Mouse (Mus musculus): ENCODE data around the gene Rgl2. TPM values are rescaled to one million over a fixed set of nuclear protein-coding genes. Genes with fewer than 3 reads are reported as not detected.

The Rgl2 gene
- total and polyA plus RNA-seq, 2 experiments from 2014 or later, result 38.2 to 83.0 TPM

- Histone ChIP-seq H3K4me1 (ENCODE audit: insufficient read depth, low read length) (0 out of 2 replicates have a peak, but pooled peaks cover 5% of the 10 kb centered on the region), H3K4me3 (ENCODE audit: low read depth, low read length) (peak overlapping the region; percentile 89), H3K27me3 (ENCODE audit: insufficient read depth, low read length) (no peaks in the 10 kb centered on the region), H3K27ac (ENCODE audit: low read depth, low read length) (0 out of 2 replicates have a peak overlapping the region, but pooled peaks have one; percentile 62), H3K36me3 (ENCODE audit: insufficient read depth, low read length) (peaks cover 5% of the 10 kb centered on the region), H3K9me3 (ENCODE audit: low read length) (no peaks in the 10 kb centered on the region), H3K4me2 (ENCODE audit: low read depth, low read length, poor library complexity, severe bottlenecking) (peak overlapping the region; percentile 99), H3K9ac (replicated peaks; ENCODE audit: low read length, poor library complexity, severe bottlenecking) (peak overlapping the region; percentile 71)
- no peak for ATAC-seq (ENCODE audit: low FRiP score)
- TF ChIP-seq CTCF (IDR thresholded peaks at IDR 0.05), result no peak
- no peak for DNase-seq (ENCODE audit: low spot score)
- WGBS, result 66% methylated on average over 21 of the region's 21 CpGs
These were observed 944 bp upstream of the Rgl2 start for GRCm38 (mm10) chr17:33928251-33928947.

DNA sequence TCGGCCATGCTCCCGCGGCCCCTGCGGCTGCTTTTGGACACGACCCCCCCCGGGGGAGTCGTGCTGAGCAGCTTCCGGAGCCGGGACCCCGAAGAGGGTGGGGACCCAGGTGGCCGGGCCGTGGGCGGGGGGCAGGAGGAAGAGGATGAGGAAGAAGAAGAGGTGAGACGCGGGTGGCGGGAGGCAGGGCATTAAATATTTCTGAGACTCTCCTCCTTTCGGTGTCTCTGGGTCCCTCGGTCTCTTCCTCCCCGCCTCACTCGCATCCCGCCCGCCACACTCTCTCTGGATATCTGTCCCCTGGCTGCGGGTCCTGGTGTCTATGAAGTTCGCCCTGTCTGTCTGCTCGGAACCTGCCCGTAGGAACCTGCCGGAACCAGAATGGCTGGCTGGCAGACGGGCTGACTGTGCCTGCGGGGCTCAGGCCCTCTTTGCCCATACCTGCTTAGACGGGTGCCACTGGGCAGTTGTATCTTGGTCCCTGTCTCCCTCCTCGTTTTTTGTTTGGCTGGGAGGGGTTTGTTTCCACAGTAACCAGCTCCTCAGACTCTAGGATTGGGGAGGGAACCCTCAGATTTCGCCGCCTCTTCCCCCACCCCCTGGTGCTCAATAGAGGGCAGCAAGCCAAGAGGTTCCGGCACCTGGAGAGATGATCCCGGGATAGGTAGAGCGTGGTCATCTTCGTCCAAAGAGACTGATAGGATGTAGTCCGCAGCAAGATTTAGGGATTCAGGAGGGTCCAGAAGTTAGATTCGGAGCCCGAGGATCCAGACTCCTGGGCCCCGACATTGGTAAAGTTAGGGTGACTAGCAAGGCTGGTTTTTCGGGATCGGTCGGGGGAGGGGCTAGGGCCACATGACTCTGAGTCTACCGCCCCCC, 1.2 kb downstream of the Rgl2 start:
- 0 out of 2 replicates have a peak, but pooled peaks cover 5% of the 10 kb centered on the region for H3K4me1 ChIP-seq (ENCODE audit: insufficient read depth, low read length)
- peak overlapping the region; percentile 85 for H3K9ac ChIP-seq (replicated peaks; ENCODE audit: low read length, poor library complexity, severe bottlenecking)
- 2% methylated on average over 39 of the region's 45 CpGs for WGBS
- TF ChIP-seq CTCF (IDR thresholded peaks at IDR 0.05), result 0 out of 2 replicates have a peak, but pooled peaks have one; percentile 11
- DNase-seq (ENCODE audit: low spot score) (peak; percentile 48), ATAC-seq (ENCODE audit: low FRiP score) (0 out of 2 replicates have a peak, but pooled peaks have one; percentile 5)
- H3K9me3 ChIP-seq (ENCODE audit: low read length), result no peaks in the 10 kb centered on the region
- peak overlapping the region; percentile 99 for H3K4me2 ChIP-seq (ENCODE audit: low read depth, low read length, poor library complexity, severe bottlenecking)
- H3K36me3 ChIP-seq (ENCODE audit: insufficient read depth, low read length), result peaks cover 13% of the 10 kb centered on the region
- H3K27me3 ChIP-seq (ENCODE audit: insufficient read depth, low read length), result no peaks in the 10 kb centered on the region
- H3K4me3 ChIP-seq (ENCODE audit: low read depth, low read length), result peak overlapping the region; percentile 89
- peak overlapping the region; percentile 89 for H3K27ac ChIP-seq (ENCODE audit: low read depth, low read length)

GRCm38 (mm10) chr17:33931159-33931866, 2.0 kb downstream of the Rgl2 start:
- Histone ChIP-seq H3K27me3 (ENCODE audit: insufficient read depth, low read length) (no peaks in the 10 kb centered on the region), H3K4me1 (ENCODE audit: insufficient read depth, low read length) (0 out of 2 replicates have a peak, but pooled peaks cover 5% of the 10 kb centered on the region), H3K27ac (ENCODE audit: low read depth, low read length) (no peak overlapping the region), H3K4me2 (ENCODE audit: low read depth, low read length, poor library complexity, severe bottlenecking) (peak overlapping the region; percentile 99), H3K36me3 (ENCODE audit: insufficient read depth, low read length) (peaks cover 13% of the 10 kb centered on the region), H3K9me3 (ENCODE audit: low read length) (no peaks in the 10 kb centered on the region), H3K4me3 (ENCODE audit: low read depth, low read length) (peak overlapping the region; percentile 89), H3K9ac (replicated peaks; ENCODE audit: low read length, poor library complexity, severe bottlenecking) (peak overlapping the region; percentile 85)
- ATAC-seq (ENCODE audit: low FRiP score) (no peak), DNase-seq (ENCODE audit: low spot score) (no peak)
- WGBS, result 38% methylated on average over 18 of the region's 18 CpGs
- no peak for TF ChIP-seq CTCF (IDR thresholded peaks at IDR 0.05)

DNA sequence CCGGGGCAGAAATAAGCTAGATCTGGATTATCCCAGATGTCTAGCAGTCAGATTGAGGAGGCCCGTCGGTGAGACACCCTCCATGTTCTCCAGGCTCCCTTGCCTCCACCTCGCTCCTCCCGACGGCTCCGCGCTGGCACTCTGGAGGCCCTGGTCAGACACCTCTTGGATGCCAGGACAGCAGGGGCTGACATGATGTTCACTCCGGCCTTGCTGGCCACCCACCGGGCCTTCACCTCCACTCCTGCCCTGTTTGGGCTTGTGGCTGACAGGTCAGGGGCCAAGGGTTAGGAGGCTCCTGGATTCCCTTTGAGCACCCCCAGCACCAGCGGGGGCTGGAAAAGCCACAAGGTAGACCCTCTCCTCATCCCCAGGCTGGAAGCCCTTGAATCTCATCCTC, 2.6 kb downstream of the Rgl2 start:
- H3K9me3 ChIP-seq (ENCODE audit: low read length), result no peaks in the 10 kb centered on the region
- 0 out of 2 replicates have a peak, but pooled peaks cover 5% of the 10 kb centered on the region for H3K4me1 ChIP-seq (ENCODE audit: insufficient read depth, low read length)
- no peak for TF ChIP-seq CTCF (IDR thresholded peaks at IDR 0.05)
- no peak overlapping the region for H3K4me3 ChIP-seq (ENCODE audit: low read depth, low read length)
- H3K27me3 ChIP-seq (ENCODE audit: insufficient read depth, low read length), result no peaks in the 10 kb centered on the region
- no peak overlapping the region for H3K4me2 ChIP-seq (ENCODE audit: low read depth, low read length, poor library complexity, severe bottlenecking)
- DNase-seq (ENCODE audit: low spot score) (no peak), ATAC-seq (ENCODE audit: low FRiP score) (no peak)
- peaks cover 15% of the 10 kb centered on the region for H3K36me3 ChIP-seq (ENCODE audit: insufficient read depth, low read length)
- WGBS, result 92% methylated on average over 11 of the region's 11 CpGs
- no peak overlapping the region for H3K27ac ChIP-seq (ENCODE audit: low read depth, low read length)
- no peak overlapping the region for H3K9ac ChIP-seq (replicated peaks; ENCODE audit: low read length, poor library complexity, severe bottlenecking)

DNA sequence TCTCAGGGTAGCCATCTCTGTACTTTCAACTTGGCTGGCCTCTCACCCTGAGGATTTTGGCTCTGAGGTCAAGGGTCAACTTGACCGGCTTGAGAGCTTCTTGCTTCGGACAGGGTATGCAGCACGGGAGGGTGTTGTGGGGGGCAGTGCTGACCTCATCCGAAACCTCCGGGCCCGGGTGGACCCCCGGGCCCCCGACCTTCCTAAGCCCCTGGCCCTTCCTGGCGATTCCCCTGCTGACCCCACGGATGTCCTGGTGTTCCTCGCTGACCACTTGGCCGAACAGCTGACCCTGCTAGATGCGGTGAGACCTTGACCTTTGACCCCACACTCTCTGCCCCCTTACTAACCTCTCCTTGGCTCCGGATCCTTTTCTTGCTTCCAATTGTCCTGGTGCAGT, 3.1 kb downstream of the Rgl2 start:
- Histone ChIP-seq H3K9ac (replicated peaks; ENCODE audit: low read length, poor library complexity, severe bottlenecking) (no peak overlapping the region), H3K4me3 (ENCODE audit: low read depth, low read length) (no peak overlapping the region), H3K36me3 (ENCODE audit: insufficient read depth, low read length) (peaks cover 20% of the 10 kb centered on the region), H3K27ac (ENCODE audit: low read depth, low read length) (no peak overlapping the region), H3K4me1 (ENCODE audit: insufficient read depth, low read length) (0 out of 2 replicates have a peak, but pooled peaks cover 5% of the 10 kb centered on the region), H3K9me3 (ENCODE audit: low read length) (no peaks in the 10 kb centered on the region), H3K4me2 (ENCODE audit: low read depth, low read length, poor library complexity, severe bottlenecking) (no peak overlapping the region), H3K27me3 (ENCODE audit: insufficient read depth, low read length) (no peaks in the 10 kb centered on the region)
- DNase-seq (ENCODE audit: low spot score), result no peak
- no peak for ATAC-seq (ENCODE audit: low FRiP score)
- WGBS, result 88% methylated on average over 14 of the region's 14 CpGs
- no peak for TF ChIP-seq CTCF (IDR thresholded peaks at IDR 0.05)

Data from midbrain, postnatal 0 days (tissue).